Mouse (Mus musculus): ENCODE results near the gene Lrrc7.

Lrrc7 gene

DNA sequence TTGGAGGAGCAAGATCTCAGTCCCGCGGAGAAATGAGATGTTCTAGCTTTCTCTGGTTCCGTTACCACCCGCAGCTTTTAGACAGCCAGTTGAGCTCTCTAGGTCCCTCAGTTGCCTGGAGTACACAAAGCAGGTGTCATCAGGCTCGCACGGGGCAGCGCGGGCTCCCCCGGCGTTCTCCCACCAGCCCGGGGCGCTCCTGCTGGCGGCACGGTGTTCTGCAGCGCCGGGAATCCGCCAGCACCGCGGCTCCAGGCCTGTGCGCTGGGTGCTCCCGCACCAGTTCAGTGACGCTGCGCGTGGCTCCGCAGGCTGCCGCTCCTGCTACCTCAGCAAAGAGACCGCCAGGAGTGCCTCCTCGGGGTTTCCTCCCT lies at the start of gene Lrrc7:
Gene Lrrc7 (minus strand): TSS at position 235 of the 374 bp plus-strand sequence.
- DNase-seq (ENCODE audit: extremely low spot score, low read depth, low spot score): no peak

DNA sequence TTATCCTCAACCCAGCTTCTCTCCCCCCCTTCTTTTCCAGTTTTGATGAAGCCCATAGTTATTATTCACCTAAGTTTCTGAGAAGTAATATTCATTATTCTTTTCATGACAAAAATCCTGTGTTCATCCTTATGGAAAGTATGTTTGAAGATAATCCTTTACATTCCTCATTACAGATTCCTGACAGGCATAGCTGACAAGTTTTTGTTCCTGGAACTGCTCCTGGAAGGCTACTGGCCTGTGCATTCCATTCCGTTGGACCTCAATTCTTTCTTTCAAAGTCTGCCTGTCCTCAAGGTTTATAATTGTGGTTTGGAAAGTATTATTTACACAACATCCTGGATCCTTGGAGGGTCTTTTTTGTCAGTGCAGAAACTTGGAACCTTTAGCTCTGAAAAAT lies 45.0 kb upstream of the Lrrc7 start:
- DNase-seq (ENCODE audit: extremely low spot score, low read depth, low spot score): no peak

DNA sequence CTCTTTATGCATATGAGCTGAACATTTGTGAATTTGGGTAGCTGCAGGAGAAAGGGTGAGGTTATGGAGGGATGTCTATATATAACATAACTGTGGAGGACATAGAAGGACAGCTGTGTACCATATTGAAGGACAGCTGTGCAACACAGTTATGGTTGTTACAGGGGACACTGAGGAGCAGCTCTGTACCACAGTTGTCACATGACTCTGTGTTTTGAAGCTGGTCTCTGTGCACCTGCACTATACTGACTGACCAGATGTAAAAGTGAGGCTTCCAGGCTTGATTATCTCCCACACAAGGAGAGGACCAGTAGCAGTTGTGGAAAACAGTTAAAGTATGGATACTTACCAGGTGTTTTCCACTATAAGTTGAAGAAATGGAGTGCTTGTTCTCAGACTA lies 43.3 kb upstream of the Lrrc7 start:
- no peak for DNase-seq (ENCODE audit: extremely low spot score, low read depth, low spot score)

DNA sequence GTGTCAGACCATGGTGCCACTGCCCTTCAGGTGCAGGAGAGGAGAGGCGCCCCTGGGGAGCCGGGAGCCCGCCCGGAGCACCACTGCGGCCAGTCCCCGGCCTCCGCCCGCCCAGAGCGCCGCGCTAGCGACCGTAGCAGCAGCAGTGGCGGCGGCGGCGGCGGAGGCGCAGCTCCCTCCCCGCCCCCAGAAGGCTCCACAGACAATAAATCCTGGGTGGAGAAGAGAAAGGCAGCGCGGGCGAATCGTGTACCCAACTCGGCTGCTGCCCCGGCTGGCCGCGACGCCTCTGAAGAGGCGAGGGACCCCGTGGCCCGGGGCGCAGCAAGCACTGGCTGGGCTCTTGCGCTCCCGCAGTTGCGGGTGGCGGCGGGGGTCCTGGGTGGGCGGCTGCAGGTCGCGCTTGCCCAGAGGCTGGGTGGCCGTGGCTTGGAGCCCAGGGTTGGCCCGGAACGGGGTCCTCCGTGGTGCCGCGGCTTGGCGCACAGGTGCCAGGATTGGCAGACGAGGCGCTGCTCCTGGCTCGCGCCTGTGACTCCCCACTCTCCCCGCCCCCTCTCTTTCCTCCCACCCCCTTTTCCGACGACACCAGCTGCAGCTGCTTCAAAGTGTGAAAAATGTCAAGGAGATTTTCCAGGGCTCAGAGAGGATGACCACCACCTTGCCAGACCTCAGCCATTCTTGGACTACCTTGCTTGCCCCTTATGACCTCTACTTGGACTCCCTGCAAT lies 600 bp downstream of the Lrrc7 start:
- no peak for DNase-seq (ENCODE audit: extremely low spot score, low read depth, low spot score)

DNA sequence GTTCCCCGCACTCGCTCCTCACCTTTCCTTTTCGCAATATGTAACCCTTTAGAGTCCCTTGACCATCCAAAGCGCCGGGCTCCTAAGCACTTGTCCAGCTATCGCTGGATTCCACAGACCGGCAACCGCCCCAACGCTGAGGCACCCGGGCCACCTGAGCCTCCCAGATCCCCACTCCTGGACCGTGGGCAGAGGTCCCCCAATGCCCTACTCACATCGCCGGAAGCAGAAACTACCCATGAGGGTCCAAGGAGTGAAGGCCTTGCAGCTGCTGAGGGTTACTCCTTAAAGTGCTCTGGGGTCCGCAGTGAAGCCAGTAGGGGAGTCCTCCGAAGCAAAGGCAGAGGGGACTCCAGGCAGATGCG lies 1.1 kb downstream of the Lrrc7 start:
- DNase-seq (ENCODE audit: extremely low spot score, low read depth, low spot score): no peak

DNA sequence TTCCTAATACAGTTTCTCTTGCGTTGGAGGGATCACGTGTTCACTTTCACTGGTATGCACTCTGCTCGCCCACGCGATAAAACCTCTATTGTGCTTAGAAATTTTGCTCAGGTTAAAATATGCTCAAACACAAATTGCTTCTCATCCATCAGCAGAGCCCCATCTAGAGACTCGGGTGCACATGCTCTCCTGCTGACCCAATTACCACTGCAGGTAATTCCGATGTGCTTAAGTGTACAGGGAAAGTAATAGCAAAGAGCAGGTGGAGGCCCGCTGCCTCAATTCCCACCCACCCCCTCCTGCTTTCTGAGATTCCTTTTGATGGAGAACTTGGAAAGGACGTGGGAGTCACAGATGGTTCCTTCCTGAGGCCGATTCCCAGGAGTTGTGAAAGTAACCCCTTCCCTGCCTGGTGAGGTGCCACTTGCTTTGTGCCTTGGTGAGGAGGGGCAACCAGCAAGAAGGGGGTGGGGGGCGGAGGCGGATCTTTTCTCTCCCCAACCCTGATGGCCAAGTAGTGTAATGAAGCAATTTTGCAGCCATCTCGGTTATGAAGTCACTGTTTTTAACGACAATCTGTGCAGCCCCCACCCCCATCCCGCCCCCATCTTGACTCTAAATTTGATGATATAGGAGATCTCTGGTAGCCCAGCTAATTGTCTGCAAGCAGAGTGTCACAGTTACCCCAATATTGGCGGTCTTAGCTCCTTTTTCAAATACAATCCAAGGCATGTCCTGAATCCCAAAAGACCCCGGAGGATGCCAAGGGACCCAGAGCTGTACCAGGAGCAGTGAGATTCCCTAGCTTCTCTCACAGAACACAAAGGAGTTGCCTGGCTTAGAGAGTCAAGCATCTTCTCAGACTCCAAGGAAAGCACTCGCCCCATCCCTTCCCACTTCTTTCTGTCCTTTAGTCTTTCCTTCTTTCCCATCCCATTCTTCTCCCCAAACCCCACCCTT lies 2.0 kb downstream of the Lrrc7 start:
- DNase-seq (ENCODE audit: extremely low spot score, low read depth, low spot score): no peak

DNA sequence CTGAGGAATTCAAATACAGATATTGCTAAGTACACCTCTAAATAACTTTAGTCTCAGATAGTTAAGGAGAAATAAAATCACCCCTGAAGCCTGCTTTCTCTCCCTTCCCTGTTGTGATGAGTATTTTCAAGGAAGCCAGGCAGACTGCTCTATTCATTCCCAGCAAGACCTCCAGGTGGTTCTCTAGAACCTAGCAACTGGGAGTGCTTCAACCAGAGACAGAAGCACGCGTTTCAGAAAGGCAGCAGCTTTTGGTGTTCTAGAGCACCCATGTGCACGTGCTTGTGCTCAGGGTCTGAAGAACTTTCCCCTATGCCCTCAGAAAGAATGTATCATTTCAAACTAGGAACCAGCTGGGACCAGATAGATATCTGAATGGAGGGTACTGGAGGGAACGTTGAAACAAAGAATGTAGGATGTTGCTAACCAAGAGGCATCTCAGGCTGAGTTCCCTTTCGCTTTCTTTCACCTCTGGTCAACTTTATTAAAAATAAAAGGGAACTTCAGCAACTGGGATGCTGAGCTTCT lies 2.8 kb downstream of the Lrrc7 start:
- DNase-seq (ENCODE audit: extremely low spot score, low read depth, low spot score): no peak

DNA sequence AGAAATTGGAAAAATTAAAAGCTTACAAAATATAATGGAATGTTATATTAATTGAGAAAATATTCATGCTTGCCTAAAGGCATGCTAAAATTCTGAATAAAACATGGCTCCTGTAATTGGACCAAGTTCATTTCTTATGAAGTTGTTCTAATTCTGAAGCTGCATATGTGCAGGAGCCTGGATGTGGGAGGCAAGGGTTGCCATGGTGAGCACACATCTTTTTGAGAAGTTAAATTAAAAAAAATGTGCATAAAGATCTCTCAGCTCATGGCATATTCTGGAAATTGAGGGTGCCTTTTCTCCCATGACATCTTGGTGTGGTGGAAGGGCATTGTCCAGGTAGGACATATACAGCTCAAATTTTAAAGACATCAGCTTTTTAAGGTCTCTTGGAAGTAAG lies 3.4 kb downstream of the Lrrc7 start:
- DNase-seq (ENCODE audit: extremely low spot score, low read depth, low spot score): no peak

DNA sequence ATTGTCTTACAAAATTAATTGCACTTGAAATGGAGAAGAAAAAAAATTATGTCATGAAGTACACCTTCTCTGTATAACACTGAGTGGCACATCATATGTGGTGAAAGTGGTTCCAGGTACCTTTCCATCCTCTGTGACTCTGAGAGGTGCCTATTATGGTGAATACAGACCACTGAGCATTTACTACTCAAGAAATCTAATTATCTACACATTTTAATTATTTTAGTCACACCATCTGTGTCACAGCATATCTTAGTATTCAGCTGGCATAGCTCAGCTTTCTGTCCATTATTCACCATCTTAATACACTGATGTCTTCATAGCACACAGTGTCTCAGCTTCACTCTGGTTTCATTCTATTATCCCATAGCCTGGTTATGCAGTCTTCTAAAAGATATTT lies 7.7 kb downstream of the Lrrc7 start:
- DNase-seq (ENCODE audit: extremely low spot score, low read depth, low spot score): no peak

DNA sequence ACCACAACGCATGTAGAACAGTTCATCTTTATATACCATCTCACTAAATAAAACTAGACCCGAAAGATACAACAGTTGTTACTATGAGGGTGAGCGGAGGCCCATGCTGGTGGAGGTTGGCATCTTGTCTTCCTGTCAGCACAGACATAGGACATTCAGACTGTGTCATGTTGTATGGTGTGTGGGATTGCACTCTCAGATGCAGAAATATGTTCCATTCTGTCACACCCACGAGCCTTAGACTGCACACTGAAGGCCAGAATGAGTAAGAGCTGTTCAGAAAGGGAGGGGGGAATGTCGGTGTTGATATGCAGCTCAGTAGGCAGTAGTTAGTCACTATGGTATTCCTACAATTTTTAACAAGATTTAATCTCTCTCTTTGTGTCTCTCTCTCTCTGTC lies 9.9 kb downstream of the Lrrc7 start:
- no peak for DNase-seq (ENCODE audit: extremely low spot score, low read depth, low spot score)

DNA sequence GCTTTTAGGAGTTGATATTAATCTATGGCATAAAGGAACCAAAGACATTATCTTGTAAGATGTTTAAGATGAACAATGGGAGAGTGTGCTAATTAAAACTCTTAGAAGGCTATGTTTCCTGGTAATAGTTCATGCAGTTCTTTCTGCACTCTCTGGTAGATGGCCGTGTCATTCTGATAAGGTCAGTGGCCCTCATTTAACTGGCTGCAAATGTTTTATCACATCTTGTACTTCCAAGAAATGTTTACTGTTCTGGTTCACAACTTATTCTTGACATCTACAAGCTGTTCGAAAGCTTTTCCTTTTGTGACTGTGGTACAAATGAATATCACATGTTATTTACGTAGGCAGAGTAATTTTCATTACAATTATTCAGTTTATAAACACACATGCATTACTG lies 18.5 kb downstream of the Lrrc7 start:
- DNase-seq (ENCODE audit: extremely low spot score, low read depth, low spot score): no peak

DNA sequence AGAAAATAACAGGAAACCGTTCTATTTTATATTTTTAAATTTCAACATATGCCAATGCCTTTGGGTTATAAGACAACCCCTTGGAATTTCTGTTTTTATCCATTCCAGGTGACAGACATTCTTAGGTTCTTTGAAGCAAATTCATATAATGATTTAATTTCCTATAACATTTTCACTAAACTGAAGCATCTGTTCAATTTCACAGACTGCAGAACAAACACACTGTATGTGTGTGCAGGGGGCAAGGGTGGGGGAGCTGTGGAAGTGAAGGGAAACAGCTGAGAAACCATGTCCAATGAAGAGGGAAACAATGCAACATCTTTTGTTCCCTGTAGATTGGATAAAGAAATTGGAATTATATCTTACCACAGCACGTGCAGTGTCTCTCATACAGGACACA lies 29.2 kb downstream of the Lrrc7 start:
- no peak for DNase-seq (ENCODE audit: extremely low spot score, low read depth, low spot score)

DNA sequence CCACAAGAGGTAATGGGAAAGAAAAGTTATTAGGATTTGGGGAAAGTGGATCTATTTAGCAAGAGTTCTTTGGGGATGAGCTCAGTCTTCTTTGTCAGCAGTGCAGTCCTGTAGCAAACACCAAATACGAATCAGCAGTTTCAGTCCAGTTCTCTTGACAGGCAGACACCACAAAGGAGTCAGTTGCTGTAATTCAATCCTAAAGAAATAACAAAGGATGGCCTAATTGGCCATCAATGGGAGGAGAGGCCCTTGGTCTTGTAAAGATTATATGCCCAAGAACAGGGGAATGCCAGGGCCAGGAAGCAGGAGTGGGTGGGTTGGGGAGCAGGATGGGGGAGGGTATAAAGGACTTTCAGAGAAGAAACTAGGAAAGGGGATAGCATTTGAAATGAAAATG lies 33.5 kb downstream of the Lrrc7 start:
- DNase-seq (ENCODE audit: extremely low spot score, low read depth, low spot score): no peak

DNA sequence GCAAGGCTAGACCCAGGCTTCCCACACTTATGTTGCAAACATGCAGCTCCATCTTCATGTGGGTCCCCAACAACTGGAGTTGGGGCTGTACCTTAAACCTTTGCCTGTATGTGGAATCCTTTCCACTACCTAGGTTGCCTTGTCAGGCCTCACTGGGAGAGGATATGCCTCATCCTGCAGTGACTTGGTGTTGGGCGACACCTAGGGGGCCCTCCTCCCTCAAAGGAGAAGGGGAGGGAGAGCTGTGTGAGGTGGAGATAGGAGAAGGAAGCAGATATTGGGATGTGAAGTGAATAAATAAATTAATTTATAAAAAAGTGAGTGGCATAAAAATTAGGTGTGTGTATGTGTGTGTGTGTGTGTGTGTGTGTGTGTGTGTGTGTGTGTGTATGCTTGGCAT lies 68.3 kb downstream of the Lrrc7 start:
- no peak for DNase-seq (ENCODE audit: extremely low spot score, low read depth, low spot score)

DNA sequence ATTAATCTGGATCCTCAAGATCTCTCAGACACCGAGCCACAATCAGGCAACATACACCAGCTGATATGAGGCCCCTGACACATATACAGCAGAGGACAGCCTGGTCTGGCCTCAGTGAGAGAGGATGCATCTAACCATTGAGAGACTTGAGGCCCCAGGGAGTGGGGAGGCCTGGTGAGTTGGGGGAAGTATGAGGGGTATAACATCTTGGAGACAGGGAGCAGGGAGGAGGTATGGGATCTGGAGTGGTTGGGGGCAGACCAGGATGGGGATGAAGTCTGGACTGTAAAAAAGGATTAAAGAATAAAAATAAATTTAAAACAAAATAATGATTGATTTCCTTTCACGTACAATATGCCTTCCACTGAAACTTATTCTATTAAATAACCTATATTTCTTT lies 82.3 kb downstream of the Lrrc7 start:
- DNase-seq (ENCODE audit: extremely low spot score, low read depth, low spot score): no peak

DNA sequence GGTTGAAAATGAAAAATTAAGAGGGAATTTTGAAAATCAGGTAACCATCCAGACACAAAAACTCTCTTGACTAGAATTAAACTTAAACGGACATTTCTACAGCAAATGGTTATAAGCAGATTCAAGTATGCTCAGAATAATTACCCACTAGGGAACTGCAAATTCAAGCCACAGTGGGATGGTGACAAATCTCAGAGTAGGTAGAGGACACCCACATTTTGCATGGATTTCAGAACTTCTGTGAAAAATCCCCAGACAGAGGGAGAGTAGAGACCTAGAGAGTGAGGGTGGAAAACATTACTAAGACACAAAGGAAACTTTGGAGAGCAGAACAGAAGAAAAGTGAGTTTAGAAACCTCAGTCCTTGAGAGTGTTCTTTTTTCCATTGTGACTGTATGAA lies 161.4 kb downstream of the Lrrc7 start:
- DNase-seq (ENCODE audit: extremely low spot score, low read depth, low spot score): no peak

DNA sequence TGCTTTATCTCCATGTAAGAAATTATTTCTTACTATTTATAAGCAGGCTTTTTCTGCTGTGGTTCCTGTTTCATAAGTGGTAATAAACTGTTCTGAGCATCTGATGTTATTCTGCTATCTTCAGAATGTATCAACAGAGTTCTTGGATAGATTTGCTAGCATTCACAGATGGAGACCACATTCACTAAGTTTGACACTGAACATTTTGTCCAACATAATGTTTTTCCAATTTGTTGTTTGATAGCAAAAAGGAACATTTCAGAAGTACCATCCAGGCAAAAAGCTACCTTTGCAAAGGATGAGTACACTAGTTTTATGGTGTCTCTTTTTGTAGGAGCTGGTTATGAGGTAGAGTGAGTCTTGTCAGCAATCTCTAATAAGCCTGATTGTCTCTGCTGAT lies 170.5 kb downstream of the Lrrc7 start:
- DNase-seq (ENCODE audit: extremely low spot score, low read depth, low spot score): no peak

DNA sequence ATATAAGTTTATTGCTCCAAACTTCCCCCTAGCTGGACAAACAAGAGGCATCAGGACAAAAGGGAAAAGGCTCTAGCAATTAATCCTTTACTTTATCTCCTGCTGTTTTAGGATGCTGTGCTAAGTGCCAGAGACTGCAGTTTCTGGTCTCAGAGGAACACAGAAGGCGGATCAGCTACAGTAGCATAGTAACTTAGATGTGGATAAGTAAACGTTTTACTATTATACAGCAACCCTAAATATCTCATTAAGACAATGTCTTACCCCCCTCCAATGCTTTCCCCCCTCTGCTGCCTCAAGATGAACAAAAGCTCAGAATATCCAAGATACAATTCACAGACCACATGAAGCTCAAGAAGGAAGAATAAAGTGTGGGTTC lies 174.0 kb downstream of the Lrrc7 start:
- no peak for DNase-seq (ENCODE audit: extremely low spot score, low read depth, low spot score)

DNA sequence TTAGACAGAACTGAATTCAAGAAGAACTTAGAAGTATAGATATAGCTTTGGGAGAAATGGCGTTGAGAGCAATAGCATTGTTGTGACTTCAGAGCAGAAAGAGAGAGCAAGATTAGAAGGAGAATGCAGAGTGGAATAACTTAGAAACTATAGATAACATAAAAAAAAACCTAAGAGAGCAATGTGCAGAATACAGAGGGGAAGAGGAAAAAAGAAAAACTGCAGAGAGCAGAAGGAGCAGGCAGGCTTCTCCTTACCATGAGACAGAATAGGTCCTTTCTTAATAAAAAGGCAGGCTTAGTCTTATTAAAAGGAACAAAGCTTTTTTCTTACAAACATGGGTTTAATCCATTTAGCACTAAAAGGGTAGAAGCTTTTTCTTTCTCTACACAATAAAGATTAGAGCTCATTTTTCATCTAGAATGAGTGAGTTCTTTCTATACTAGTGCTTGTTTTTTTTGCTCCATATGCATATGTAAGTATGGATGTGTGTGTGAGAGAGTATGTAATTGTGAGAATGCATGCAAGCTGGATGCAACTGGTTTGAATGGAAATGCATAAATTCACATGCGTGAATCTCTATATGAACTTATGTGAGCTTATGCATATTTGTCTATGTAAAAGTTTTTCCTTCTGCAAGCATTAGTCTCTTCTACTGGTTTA lies 174.5 kb downstream of the Lrrc7 start:
- DNase-seq (ENCODE audit: extremely low spot score, low read depth, low spot score): no peak

DNA sequence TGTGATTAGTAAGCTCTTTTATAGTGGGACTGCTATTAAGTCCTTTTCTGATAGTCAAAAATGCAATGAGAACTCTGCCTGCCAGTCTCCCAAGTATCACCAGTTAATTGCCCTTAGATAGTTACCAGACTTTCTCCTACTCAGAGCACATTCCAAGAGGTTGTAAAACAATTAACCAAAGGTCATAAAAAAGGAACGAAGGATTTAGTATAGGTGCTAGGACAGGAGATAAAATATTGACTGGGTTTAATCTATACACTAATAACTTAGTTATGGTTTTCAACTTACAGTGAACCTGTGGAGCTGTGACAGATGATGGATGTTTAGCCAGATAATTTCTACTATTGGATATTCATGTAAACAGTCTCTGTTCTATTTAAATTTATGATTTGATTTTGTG lies 175.2 kb downstream of the Lrrc7 start:
- DNase-seq (ENCODE audit: extremely low spot score, low read depth, low spot score): no peak

DNA sequence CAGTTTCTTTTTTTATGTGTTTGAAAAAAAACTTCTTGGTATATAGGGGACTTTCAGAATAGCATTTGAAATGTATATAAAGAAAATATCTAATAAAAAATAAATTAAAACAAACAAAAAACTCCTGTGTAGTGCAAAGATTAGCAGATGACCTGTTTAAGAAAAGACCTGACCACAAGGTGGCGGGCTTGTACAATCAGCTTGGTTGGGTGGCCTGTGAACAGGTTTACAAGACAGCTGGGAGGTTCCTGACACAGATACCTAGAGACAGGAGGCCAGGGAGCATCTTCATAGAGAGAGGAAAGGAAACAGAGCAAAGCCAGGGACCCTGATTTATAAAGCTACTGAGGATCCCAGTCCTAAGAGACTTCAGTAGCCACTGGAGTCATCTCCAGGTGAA lies 186.1 kb downstream of the Lrrc7 start:
- no peak for DNase-seq (ENCODE audit: extremely low spot score, low read depth, low spot score)

DNA sequence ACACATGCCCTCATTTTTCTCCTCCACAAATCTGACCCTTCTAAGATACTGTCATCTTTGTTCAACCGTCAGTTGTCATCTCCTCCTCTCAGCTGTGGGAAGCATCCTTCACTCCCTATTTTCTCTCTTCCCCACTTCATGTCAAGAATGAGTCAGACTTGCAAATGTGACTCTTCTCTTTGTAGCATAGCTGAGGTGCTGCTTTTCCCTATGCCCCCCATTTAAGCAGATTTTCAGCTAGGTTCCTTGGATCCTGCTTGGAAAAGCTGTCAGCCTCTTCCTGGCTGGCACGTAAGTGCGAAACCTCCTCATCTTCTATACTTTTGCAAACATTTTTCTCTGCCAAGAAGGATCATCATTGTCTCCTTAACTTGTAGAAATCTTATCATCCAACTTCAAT lies 192.9 kb downstream of the Lrrc7 start:
- DNase-seq (ENCODE audit: extremely low spot score, low read depth, low spot score): no peak

Measured in hindlimb bud, embryonic 11.5 days (tissue).